Mouse (Mus musculus): Measurements from ENCODE around the gene Gm37240. TPM values are rescaled to one million over a fixed set of nuclear protein-coding genes. Genes with fewer than 3 reads are reported as not detected.

Gene Gm37240
- polyA plus RNA-seq, 1 experiment from 2014 or later, result not detected

GRCm38 (mm10) chr3:84731403-84732015, 1155.8 kb downstream of the Gm37240 start:
- Histone ChIP-seq H3K4me1 (replicated peaks) (peaks cover 45% of the 10 kb centered on the region), H3K9ac (peak overlapping the region; percentile 55)

GRCm38 (mm10) chr3:84731003-84731402, 1156.3 kb downstream of the Gm37240 start:
- ATAC-seq (ENCODE audit: low read depth), result no peak
- Histone ChIP-seq H3K9ac (peak overlapping the region; percentile 55; the same call in 1 of the 2 replicates), H3K27me3 (no peaks in the 10 kb centered on the region), H3K27ac (replicated peaks) (peak overlapping the region; percentile 89), H3K4me3 (no peak overlapping the region), H3K4me2 (peak overlapping the region; percentile 57), H3K36me3 (no peaks in the 10 kb centered on the region), H3K4me1 (replicated peaks) (peaks cover 45% of the 10 kb centered on the region), H3K9me3 (no peaks in the 10 kb centered on the region)
- 33% methylated on average over 5 of the region's 5 CpGs for WGBS

More at GRCm38 (mm10) chr3:84731403-84732015, 1155.8 kb downstream of the Gm37240 start:
- Histone ChIP-seq H3K9me3 (no peaks in the 10 kb centered on the region), H3K4me2 (peak overlapping the region; percentile 57), H3K4me3 (peak overlapping the region; percentile 27), H3K27me3 (no peaks in the 10 kb centered on the region), H3K36me3 (no peaks in the 10 kb centered on the region), H3K27ac (replicated peaks) (peak overlapping the region; percentile 89)
- 5% methylated on average over 9 of the region's 9 CpGs for WGBS
- 0 out of 2 replicates have a peak, but pooled peaks have one; percentile 21 for ATAC-seq (ENCODE audit: low read depth)

DNA sequence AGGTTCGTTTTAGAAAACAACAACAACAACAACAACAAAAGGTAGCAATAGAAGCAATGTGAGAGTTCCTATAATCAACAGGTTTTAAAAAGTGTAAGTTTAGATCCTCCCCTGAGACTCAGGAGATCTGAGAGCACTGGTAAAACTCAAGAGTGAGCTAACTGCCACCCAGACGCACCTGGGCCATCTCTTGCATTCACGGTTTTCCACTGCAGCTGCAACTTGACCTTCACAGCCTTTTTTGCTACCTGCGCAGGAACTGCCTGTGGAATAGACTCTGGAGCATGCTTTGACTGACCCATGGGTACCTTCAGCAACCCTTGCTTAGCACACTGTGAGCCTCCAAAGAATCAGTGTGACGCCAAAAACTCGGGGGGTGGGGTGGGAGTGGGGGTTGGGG, 1157.5 kb downstream of the Gm37240 start:
- Histone ChIP-seq H3K27me3 (no peaks in the 10 kb centered on the region), H3K4me1 (replicated peaks) (peaks cover 40% of the 10 kb centered on the region), H3K4me2 (no peak overlapping the region), H3K9ac (no peak overlapping the region), H3K4me3 (no peak overlapping the region), H3K27ac (replicated peaks) (no peak overlapping the region), H3K9me3 (no peaks in the 10 kb centered on the region), H3K36me3 (no peaks in the 10 kb centered on the region)
- 79% methylated on average over 6 of the region's 6 CpGs for WGBS
- no peak for ATAC-seq (ENCODE audit: low read depth)

DNA sequence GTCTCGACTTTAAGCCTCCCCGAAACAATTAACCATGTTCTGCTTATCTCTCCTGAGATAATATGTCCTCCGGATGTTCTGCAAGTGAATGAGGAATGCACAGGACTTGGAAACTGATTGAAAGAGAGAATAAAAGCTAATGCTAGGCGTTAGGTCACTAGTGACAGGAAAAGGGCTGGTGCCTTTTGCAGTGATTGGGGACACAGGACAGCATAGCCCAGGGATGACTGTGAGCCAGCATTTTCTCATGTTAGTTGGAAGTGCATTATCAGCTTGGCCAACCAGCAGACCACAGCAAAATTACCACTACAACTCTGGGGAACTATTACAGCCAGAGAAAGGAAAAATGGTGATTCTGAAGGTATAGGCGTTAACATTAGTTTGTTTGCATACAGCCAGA, 1163.3 kb downstream of the Gm37240 start:
- Histone ChIP-seq H3K9ac (no peak overlapping the region), H3K9me3 (no peaks in the 10 kb centered on the region)
- 73% methylated on average over 5 of the region's 5 CpGs for WGBS

GRCm38 (mm10) chr3:84722680-84723079, 1164.6 kb downstream of the Gm37240 start:
- ATAC-seq (ENCODE audit: low read depth), result no peak
- Histone ChIP-seq H3K9ac (no peak overlapping the region), H3K4me1 (replicated peaks) (no peaks in the 10 kb centered on the region), H3K27me3 (no peaks in the 10 kb centered on the region), H3K4me3 (no peak overlapping the region), H3K9me3 (no peaks in the 10 kb centered on the region), H3K36me3 (no peaks in the 10 kb centered on the region), H3K4me2 (no peak overlapping the region), H3K27ac (replicated peaks) (no peak overlapping the region)
- 92% methylated on average over 4 of the region's 4 CpGs for whole genome bisulfite sequencing

More for the DNA sequence above, 1163.3 kb downstream of the Gm37240 start:
- no peaks in the 10 kb centered on the region for H3K27me3 ChIP-seq
- H3K4me2 ChIP-seq, result no peak overlapping the region
- no peaks in the 10 kb centered on the region for H3K36me3 ChIP-seq
- no peak for ATAC-seq (ENCODE audit: low read depth)
- H3K4me3 ChIP-seq, result no peak overlapping the region
- no peaks in the 10 kb centered on the region for H3K4me1 ChIP-seq (replicated peaks)
- H3K27ac ChIP-seq (replicated peaks), result no peak overlapping the region

DNA sequence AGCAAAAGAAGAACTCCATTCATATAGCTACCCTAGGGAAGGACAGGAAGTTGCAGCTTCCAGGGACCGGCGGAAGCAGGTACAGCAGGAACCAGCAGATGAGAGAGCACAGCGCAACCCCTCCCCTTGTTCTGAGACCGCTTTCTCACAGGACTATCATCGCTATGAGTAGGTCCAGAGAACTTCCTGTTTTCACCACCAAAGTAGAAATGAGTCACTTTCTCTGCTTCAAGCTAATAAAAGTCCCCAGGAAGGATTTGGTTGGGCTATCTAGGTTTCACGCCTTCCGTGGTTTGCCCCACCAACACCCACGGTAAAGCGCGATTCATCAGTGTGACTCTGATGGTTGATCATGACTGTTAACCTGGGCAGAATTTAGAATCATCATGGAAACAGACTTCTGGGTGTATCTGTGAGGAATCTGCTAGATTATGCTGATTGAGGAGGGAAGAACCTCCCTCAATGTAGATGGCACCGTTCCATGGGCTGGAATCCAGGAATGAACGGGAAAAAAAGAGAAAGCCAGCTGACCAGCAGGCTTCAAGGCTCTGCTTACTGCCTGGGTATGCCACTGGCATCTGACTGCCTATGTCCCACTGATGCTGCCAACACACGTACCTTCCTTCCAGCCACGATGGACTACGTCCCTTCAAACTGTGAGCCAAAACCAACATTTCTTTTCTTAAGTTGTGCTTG, 1172.1 kb downstream of the Gm37240 start:
- no peak overlapping the region for H3K4me3 ChIP-seq
- no peak overlapping the region for H3K4me2 ChIP-seq
- no peak overlapping the region for H3K9ac ChIP-seq
- H3K27ac ChIP-seq (replicated peaks), result no peak overlapping the region
- H3K27me3 ChIP-seq, result no peaks in the 10 kb centered on the region
- no peaks in the 10 kb centered on the region for H3K36me3 ChIP-seq
- no peaks in the 10 kb centered on the region for H3K9me3 ChIP-seq
- ATAC-seq (ENCODE audit: low read depth), result no peak
- H3K4me1 ChIP-seq (replicated peaks), result no peaks in the 10 kb centered on the region
- 92% methylated on average over 15 of the region's 15 CpGs for WGBS

DNA sequence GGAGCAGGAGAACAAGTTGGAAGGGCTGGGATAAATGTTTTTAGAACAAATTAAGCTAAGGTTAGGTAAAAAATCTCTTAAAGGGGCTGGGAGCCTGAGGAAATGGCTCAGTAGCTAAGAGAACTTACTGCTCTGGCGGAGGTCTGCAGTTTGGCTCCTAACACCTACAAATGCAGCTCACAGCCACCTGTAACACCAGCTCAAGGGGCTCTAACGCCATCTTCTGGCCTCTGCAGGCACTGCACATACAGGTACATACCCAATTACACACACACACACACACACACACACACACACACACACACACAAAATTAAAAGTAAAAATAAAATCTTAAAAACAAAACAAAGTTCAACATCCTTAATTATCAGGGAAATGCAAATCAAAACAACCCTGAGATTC, 1174.4 kb downstream of the Gm37240 start:
- no peak overlapping the region for H3K4me2 ChIP-seq
- ATAC-seq (ENCODE audit: low read depth), result no peak

GRCm38 (mm10) chr3:84710723-84711122, 1176.6 kb downstream of the Gm37240 start:
- Histone ChIP-seq H3K9ac (no peak overlapping the region), H3K36me3 (no peaks in the 10 kb centered on the region), H3K27me3 (no peaks in the 10 kb centered on the region), H3K4me3 (no peak overlapping the region), H3K4me1 (replicated peaks) (no peaks in the 10 kb centered on the region), H3K4me2 (no peak overlapping the region), H3K27ac (replicated peaks) (no peak overlapping the region), H3K9me3 (no peaks in the 10 kb centered on the region)
- no peak for ATAC-seq (ENCODE audit: low read depth)
- 81% methylated on average over 4 of the region's 4 CpGs for WGBS

More for the DNA sequence above, 1174.4 kb downstream of the Gm37240 start:
- H3K36me3 ChIP-seq, result no peaks in the 10 kb centered on the region
- no peaks in the 10 kb centered on the region for H3K9me3 ChIP-seq
- H3K27me3 ChIP-seq, result no peaks in the 10 kb centered on the region
- 63% methylated on average over 2 of the region's 2 CpGs for WGBS
- H3K4me3 ChIP-seq, result no peak overlapping the region
- no peak overlapping the region for H3K9ac ChIP-seq
- no peak overlapping the region for H3K27ac ChIP-seq (replicated peaks)
- no peaks in the 10 kb centered on the region for H3K4me1 ChIP-seq (replicated peaks)

DNA sequence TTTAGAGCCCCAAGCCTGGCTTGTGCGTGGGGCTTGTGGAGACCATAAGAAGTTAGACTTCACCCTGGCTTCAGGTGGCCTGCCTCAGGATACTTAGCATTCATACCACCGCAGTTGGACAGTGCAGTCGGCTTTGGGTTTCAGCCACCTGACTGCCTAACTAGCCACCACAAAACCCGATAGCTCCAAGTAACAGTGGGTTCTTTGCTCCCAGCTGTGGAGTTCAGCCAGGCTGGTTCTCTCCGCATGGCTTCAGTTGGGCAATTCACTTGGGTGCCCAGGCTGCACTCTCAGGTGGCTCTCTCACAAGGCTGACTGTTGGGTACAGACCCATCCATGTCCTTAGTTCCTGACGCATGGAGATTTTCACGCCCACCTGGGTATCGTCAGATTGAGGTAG, 1177.4 kb downstream of the Gm37240 start:
- no peak overlapping the region for H3K4me3 ChIP-seq
- no peak overlapping the region for H3K27ac ChIP-seq (replicated peaks)
- H3K4me2 ChIP-seq, result no peak overlapping the region
- no peaks in the 10 kb centered on the region for H3K36me3 ChIP-seq
- H3K27me3 ChIP-seq, result no peaks in the 10 kb centered on the region
- no peaks in the 10 kb centered on the region for H3K4me1 ChIP-seq (replicated peaks)
- H3K9me3 ChIP-seq, result no peaks in the 10 kb centered on the region
- H3K9ac ChIP-seq, result no peak overlapping the region
- WGBS, result 93% methylated on average over 8 of the region's 8 CpGs
- no peak for ATAC-seq (ENCODE audit: low read depth)

DNA sequence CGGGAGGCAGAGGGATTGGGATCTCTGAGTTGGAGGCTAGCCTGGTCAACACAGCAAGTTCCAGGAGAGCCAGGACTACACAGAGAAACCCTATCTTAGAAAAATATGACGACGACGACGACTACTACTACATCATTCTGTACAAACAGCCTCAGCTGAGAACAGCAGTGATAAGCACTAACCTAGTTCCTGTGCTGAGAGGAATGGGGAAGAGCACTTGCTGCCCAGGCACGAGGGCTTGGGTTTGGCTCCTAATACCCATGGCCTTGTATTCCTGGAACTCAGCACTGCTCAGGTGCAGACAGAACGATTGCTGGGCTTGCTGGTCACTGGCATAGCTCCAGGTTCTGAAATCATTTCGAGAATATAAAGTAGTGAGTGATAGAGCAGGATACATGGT, 1178.2 kb downstream of the Gm37240 start:
- WGBS, result 87% methylated on average over 8 of the region's 8 CpGs
- ATAC-seq (ENCODE audit: low read depth), result no peak
- H3K9ac ChIP-seq, result no peak overlapping the region
- H3K4me2 ChIP-seq, result no peak overlapping the region
- H3K36me3 ChIP-seq, result no peaks in the 10 kb centered on the region
- H3K9me3 ChIP-seq, result no peaks in the 10 kb centered on the region
- no peak overlapping the region for H3K27ac ChIP-seq (replicated peaks)
- H3K27me3 ChIP-seq, result 0 out of 2 replicates have a peak, but pooled peaks cover 3% of the 10 kb centered on the region
- H3K4me1 ChIP-seq (replicated peaks), result no peaks in the 10 kb centered on the region
- no peak overlapping the region for H3K4me3 ChIP-seq

GRCm38 (mm10) chr3:84708469-84708868, 1178.8 kb downstream of the Gm37240 start:
- H3K9me3 ChIP-seq, result no peaks in the 10 kb centered on the region
- no peak overlapping the region for H3K9ac ChIP-seq
- 87% methylated on average over 10 of the region's 10 CpGs for WGBS
- H3K4me3 ChIP-seq, result no peak overlapping the region
- no peaks in the 10 kb centered on the region for H3K4me1 ChIP-seq (replicated peaks)
- H3K36me3 ChIP-seq, result no peaks in the 10 kb centered on the region
- no peak overlapping the region for H3K4me2 ChIP-seq
- no peak overlapping the region for H3K27ac ChIP-seq (replicated peaks)
- ATAC-seq (ENCODE audit: low read depth), result no peak
- 0 out of 2 replicates have a peak, but pooled peaks cover 3% of the 10 kb centered on the region for H3K27me3 ChIP-seq

GRCm38 (mm10) chr3:84705224-84705623, 1182.1 kb downstream of the Gm37240 start:
- 86% methylated on average over 9 of the region's 9 CpGs for WGBS
- H3K4me1 ChIP-seq (replicated peaks), result peaks cover 7% of the 10 kb centered on the region; the same call in 1 of the 2 replicates

More at GRCm38 (mm10) chr3:84705224-84705623, 1182.1 kb downstream of the Gm37240 start:
- no peak overlapping the region for H3K9ac ChIP-seq
- no peak overlapping the region for H3K4me2 ChIP-seq
- no peak overlapping the region for H3K4me3 ChIP-seq
- no peak for ATAC-seq (ENCODE audit: low read depth)
- H3K27me3 ChIP-seq, result 0 out of 2 replicates have a peak, but pooled peaks cover 3% of the 10 kb centered on the region
- H3K36me3 ChIP-seq, result no peaks in the 10 kb centered on the region
- H3K9me3 ChIP-seq, result no peaks in the 10 kb centered on the region
- H3K27ac ChIP-seq (replicated peaks), result no peak overlapping the region

Measured in neural tube, embryonic 13.5 days (tissue).